Mouse (Mus musculus) ES-E14 (cell line): Measurements from ENCODE around the gene Polr2a.

Experiments used
- CHD2 ChIP-seq: IDR thresholded peaks from 2 replicates; pipeline ENCODE4 v1.6.1; 2014; ENCODE audit warnings: mild to moderate bottlenecking, low read depth, low read length, inconsistent platforms
- HCFC1 ChIP-seq: IDR thresholded peaks from 2 replicates; pipeline ENCODE4 v1.6.1; 2012; ENCODE audit warnings: low read length, inconsistent platforms, borderline replicate concordance; ENCODE audit not compliant: insufficient read depth
- MAFK ChIP-seq: IDR thresholded peaks from 2 replicates; pipeline ENCODE4 v1.6.1; 2014; ENCODE audit warnings: mild to moderate bottlenecking, low read depth, low read length, inconsistent platforms; ENCODE audit not compliant: insufficient read depth
- ZC3H11A ChIP-seq: IDR thresholded peaks from 2 replicates; pipeline ENCODE4 v1.6.1; 2012; ENCODE audit warnings: low read depth, mild to moderate bottlenecking, inconsistent platforms, low read length, borderline replicate concordance
- ZNF384 ChIP-seq: IDR thresholded peaks from 2 replicates; pipeline ENCODE4 v1.6.1; 2012; ENCODE audit warnings: low read depth, low read length, inconsistent platforms

DNA sequence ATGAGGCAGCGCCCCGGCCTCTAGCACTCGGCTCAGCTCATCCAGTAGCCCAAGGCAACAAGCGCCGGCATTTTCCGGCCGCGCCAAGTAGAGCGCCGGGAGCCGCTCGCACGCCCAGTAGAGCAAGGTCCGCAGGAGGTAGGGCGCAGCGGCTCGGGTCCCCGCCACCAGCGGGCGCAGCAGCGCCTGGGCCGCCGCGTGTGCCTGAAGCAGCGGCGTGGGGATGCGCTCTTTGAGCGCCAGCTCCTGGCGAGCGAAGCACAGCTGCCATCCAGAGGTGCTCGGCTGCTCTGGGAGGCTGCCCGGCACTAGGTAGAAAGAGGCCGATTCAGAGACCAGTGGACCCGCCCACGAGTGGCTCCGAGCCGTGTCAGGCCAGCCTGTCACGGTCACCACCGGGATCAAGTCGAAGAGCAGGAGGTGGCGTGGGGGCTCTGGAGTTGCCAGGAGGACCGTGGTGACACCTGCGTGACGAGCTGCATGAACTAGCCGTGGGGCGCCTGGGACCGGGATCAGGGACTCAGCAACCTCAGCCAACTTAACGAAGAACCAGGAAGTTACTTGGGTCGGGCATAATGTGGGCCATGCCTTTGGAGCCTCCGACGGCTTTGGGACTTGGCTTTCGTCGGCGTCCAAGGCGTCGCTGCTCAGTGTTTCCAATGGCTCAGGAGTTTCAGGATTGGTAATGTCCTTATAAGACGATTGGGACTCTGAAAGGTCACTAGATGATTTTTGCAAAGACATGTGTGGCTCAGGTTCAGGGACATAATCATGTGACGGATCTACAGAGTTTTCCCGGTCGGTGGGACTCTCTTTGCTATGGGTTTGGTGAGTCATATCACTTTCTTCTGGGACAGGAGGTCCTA is 45.6 kb upstream of the Polr2a start:
- TF ChIP-seq HCFC1 (no peak), MAFK (no peak), ZNF384 (no peak), ZC3H11A (no peak), CHD2 (no peak)
